Mouse (Mus musculus) heart, embryonic 13.5 days (tissue): Measurements from ENCODE around the gene Hpcal1. TPM values are rescaled to one million over a fixed set of nuclear protein-coding genes. Genes with fewer than 3 reads are reported as not detected.

Experiments
- ATAC-seq: fragments of 200-750 bp; cut with Nextera tagmentation; 2 replicates; pipeline ENCODE4 v1.8.0; 2017; ENCODE audit warnings: moderate TSS enrichment; ENCODE audit not compliant: insufficient number of reproducible peaks, low FRiP score, low TSS enrichment; ENCODE audit errors: extremely low read depth
- H3K27ac ChIP-seq: fragments of 300-500 bp; sonication (generic); replicated peaks from 2 replicates; pipeline ENCODE4 v1.5.1; 2015; ENCODE audit warnings: moderate library complexity, mild to moderate bottlenecking, inconsistent platforms
- H3K27me3 ChIP-seq: fragments of 300-500 bp; sonication (generic); replicated peaks from 2 replicates; pipeline ENCODE4 v1.6.1; 2015; ENCODE audit warnings: mild to moderate bottlenecking, inconsistent platforms
- H3K36me3 ChIP-seq: fragments of 300-500 bp; sonication (generic); 2 replicates; pipeline ENCODE4 v1.6.1; 2015; ENCODE audit warnings: mild to moderate bottlenecking, inconsistent platforms
- H3K4me1 ChIP-seq: fragments of 300-500 bp; sonication (generic); 2 replicates; pipeline ENCODE4 v1.6.1; 2015; ENCODE audit warnings: inconsistent platforms
- H3K4me2 ChIP-seq: fragments of 300-500 bp; sonication (generic); 2 replicates; pipeline ENCODE4 v1.6.1; 2015; ENCODE audit warnings: inconsistent platforms, mild to moderate bottlenecking, moderate library complexity
- H3K4me3 ChIP-seq: fragments of 300-500 bp; sonication (generic); 2 replicates; pipeline ENCODE4 v1.5.1; 2015; ENCODE audit warnings: moderate library complexity, mild to moderate bottlenecking, inconsistent platforms
- H3K9ac ChIP-seq: fragments of 300-500 bp; sonication (generic); 2 replicates; pipeline ENCODE4 v1.6.1; 2015; ENCODE audit warnings: inconsistent platforms, mild to moderate bottlenecking, moderate library complexity
- H3K9me3 ChIP-seq: fragments of 300-500 bp; sonication (generic); 2 replicates; pipeline ENCODE4 v1.6.1; 2016; ENCODE audit warnings: inconsistent platforms
- WGBS: fragments of 180-500 bp; shearing (Covaris S2); methylation state at CpG from one replicate; pipeline ENCODE4 v1.1.7; 2015; ENCODE audit warnings: mixed read lengths; 5-methylcytosine and 5-hydroxymethylcytosine counted together
- polyA plus RNA-seq: library from polyadenylated mRNA; unstranded; fragments of >200 nt; fragmentation: Nextera tagmentation; extraction: Ambion mirVana; gene quantifications from 2 replicates; pipeline ENCODE4 v1.2.1, GENCODE M21; 2015

The Hpcal1 gene
- polyA plus RNA-seq, 1 experiment from 2014 or later, result 22.7 TPM

- Histone ChIP-seq H3K27ac (no peak overlapping the region), H3K36me3 (no peaks in the 10 kb centered on the region), H3K4me2 (no peak overlapping the region), H3K27me3 (no peaks in the 10 kb centered on the region), H3K4me1 (peaks cover 14% of the 10 kb centered on the region), H3K9ac (no peak overlapping the region), H3K9me3 (no peaks in the 10 kb centered on the region), H3K4me3 (no peak overlapping the region)
- WGBS, result 74% methylated on average over 6 of the region's 6 CpGs
- ATAC-seq, result no peak
These were observed 27.5 kb downstream of the Hpcal1 start for GRCm38 (mm10) chr12:17718146-17718545.

DNA sequence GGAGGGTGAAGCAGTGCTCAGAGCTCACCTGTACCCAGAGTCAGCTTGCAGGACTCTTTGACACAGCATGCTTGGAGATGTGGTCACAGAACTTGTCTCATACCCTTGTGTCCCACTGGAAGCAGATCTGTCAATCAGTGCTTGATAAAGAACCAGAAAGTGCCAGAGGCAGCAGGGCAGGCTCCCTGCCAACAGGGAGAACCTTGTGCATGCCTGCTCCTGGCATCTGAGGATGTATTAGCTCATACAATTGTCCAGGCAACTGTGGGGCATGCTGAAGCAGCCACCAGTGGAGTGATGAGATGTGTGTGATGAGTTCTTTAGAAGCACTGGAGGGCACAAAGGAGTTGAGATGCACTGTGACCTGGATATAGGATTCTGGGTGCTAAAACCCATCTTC, 30.4 kb downstream of the Hpcal1 start:
- H3K27me3 ChIP-seq, result no peaks in the 10 kb centered on the region
- H3K4me3 ChIP-seq, result no peak overlapping the region
- no peak overlapping the region for H3K27ac ChIP-seq
- peaks cover 38% of the 10 kb centered on the region for H3K4me1 ChIP-seq
- no peaks in the 10 kb centered on the region for H3K9me3 ChIP-seq
- H3K36me3 ChIP-seq, result no peaks in the 10 kb centered on the region
- no peak for ATAC-seq
- no peak overlapping the region for H3K4me2 ChIP-seq
- H3K9ac ChIP-seq, result no peak overlapping the region

DNA sequence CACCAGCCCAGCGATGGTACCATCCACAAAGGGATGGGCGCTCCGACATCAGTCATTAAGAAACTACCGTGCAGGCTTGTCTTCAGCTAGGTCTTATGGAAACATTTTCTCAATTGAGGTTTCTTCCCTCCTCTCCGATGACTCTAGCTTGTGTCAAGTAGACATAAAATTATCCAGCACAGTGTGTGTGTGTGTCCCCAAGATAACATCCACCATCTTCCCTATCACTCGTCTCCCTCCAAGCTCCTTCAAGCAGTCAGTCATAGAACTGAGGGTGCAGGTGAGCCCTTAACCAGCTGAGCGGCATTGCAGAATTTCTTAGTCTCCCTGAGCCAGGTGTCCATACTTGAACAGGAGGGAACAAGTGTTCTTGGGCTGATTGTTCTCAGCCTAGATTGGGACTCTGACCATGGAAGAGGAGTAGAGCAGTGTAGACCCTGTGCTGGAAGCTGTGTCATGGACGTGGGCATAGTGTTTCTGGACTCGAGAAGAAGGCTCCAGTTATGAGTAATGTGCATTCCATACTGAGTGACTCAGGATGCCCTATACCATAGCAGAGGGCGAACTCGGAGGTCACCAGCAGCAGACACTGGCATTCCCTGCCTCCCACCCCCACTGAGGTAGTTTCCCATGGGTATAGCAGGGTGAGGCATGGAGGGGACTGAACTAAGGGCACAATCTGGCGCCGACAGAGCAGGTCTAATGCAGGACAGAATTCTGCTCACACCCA, 32.0 kb downstream of the Hpcal1 start:
- no peak for ATAC-seq
- Histone ChIP-seq H3K4me2 (no peak overlapping the region), H3K9me3 (no peaks in the 10 kb centered on the region), H3K36me3 (no peaks in the 10 kb centered on the region), H3K4me3 (no peak overlapping the region), H3K9ac (no peak overlapping the region), H3K27me3 (no peaks in the 10 kb centered on the region), H3K4me1 (peaks cover 53% of the 10 kb centered on the region), H3K27ac (no peak overlapping the region)
- WGBS, result 81% methylated on average over 13 of the region's 13 CpGs

- ATAC-seq, result no peak
- H3K9me3 ChIP-seq, result no peaks in the 10 kb centered on the region
- no peak overlapping the region for H3K9ac ChIP-seq
- H3K36me3 ChIP-seq, result no peaks in the 10 kb centered on the region
- H3K27ac ChIP-seq, result no peak overlapping the region
- no peaks in the 10 kb centered on the region for H3K27me3 ChIP-seq
- H3K4me1 ChIP-seq, result peaks cover 58% of the 10 kb centered on the region
- H3K4me3 ChIP-seq, result no peak overlapping the region
- 79% methylated on average over 1 of the region's 1 CpGs for WGBS
- no peak overlapping the region for H3K4me2 ChIP-seq
These were observed 32.5 kb downstream of the Hpcal1 start for GRCm38 (mm10) chr12:17723182-17723570.

GRCm38 (mm10) chr12:17723999-17724398, 33.3 kb downstream of the Hpcal1 start:
- peak overlapping the region; percentile 16; the same call in 1 of the 2 replicates for H3K27ac ChIP-seq
- ATAC-seq, result no peak
- H3K4me1 ChIP-seq, result peaks cover 64% of the 10 kb centered on the region

GRCm38 (mm10) chr12:17724412-17725090, 33.9 kb downstream of the Hpcal1 start:
- H3K4me3 ChIP-seq, result no peak overlapping the region
- 49% methylated on average over 3 of the region's 3 CpGs for WGBS
- H3K9me3 ChIP-seq, result no peaks in the 10 kb centered on the region
- peak overlapping the region; percentile 16 for H3K27ac ChIP-seq
- H3K4me2 ChIP-seq, result no peak overlapping the region
- ATAC-seq, result no peak
- H3K9ac ChIP-seq, result no peak overlapping the region
- peaks cover 67% of the 10 kb centered on the region for H3K4me1 ChIP-seq
- H3K27me3 ChIP-seq, result no peaks in the 10 kb centered on the region
- H3K36me3 ChIP-seq, result no peaks in the 10 kb centered on the region

More at GRCm38 (mm10) chr12:17723999-17724398, 33.3 kb downstream of the Hpcal1 start:
- Histone ChIP-seq H3K4me3 (no peak overlapping the region), H3K4me2 (no peak overlapping the region), H3K9me3 (no peaks in the 10 kb centered on the region), H3K36me3 (no peaks in the 10 kb centered on the region), H3K27me3 (no peaks in the 10 kb centered on the region), H3K9ac (no peak overlapping the region)
- WGBS, result 55% methylated on average over 6 of the region's 6 CpGs

GRCm38 (mm10) chr12:17725592-17725991, 34.9 kb downstream of the Hpcal1 start:
- H3K4me1 ChIP-seq, result peaks cover 69% of the 10 kb centered on the region
- H3K9ac ChIP-seq, result no peak overlapping the region
- no peak overlapping the region for H3K4me2 ChIP-seq
- no peaks in the 10 kb centered on the region for H3K36me3 ChIP-seq
- no peak overlapping the region for H3K4me3 ChIP-seq
- no peak overlapping the region for H3K27ac ChIP-seq
- no peaks in the 10 kb centered on the region for H3K9me3 ChIP-seq
- no peaks in the 10 kb centered on the region for H3K27me3 ChIP-seq
- no peak for ATAC-seq
- WGBS, result 46% methylated on average over 6 of the region's 6 CpGs

- WGBS, result 71% methylated on average over 10 of the region's 10 CpGs
- Histone ChIP-seq H3K4me1 (peaks cover 63% of the 10 kb centered on the region), H3K27ac (no peak overlapping the region), H3K9ac (no peak overlapping the region), H3K4me3 (no peak overlapping the region), H3K36me3 (no peaks in the 10 kb centered on the region), H3K9me3 (no peaks in the 10 kb centered on the region), H3K4me2 (no peak overlapping the region), H3K27me3 (no peaks in the 10 kb centered on the region)
- ATAC-seq, result no peak
These were observed 36.1 kb downstream of the Hpcal1 start for GRCm38 (mm10) chr12:17726576-17727320.

DNA sequence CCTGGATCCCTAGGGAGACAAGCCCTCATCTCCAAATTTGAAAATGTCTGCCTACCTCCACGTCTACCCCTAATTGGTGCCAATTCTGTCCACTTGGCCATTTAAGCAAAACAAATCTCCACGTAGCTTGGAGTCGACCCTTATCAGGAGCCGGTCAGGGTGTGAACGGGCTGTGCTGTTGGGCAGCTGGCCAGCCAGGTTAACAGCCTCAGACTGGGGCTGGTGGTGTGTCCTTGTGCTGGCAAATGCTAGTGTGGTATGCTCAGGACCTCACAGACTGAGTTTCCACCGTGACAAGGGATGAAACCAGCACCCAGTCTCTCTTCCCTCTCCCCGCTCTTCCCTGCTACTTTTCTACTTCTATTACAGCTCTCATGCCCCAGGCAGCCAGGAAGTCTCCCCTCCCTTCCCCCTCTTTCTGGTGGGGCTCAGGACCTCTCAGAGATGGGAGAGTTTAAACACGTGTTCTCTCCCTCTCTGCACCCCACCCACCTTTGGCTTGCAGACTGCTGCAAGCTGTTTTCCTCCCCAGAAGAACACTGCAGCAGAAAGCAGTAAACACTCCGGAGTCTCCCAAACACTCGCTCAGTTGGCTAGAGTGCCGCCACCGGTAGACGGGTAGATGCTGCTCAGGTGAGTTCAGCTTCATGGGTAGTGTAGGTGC, 37.2 kb downstream of the Hpcal1 start:
- no peak; the same call in 1 of the 2 replicates for ATAC-seq
- no peaks in the 10 kb centered on the region for H3K9me3 ChIP-seq
- no peak overlapping the region for H3K4me3 ChIP-seq
- H3K27me3 ChIP-seq, result no peaks in the 10 kb centered on the region
- H3K36me3 ChIP-seq, result no peaks in the 10 kb centered on the region
- peak overlapping the region; percentile 13 for H3K27ac ChIP-seq
- H3K9ac ChIP-seq, result peak overlapping the region; percentile 13; the same call in 1 of the 2 replicates
- 41% methylated on average over 13 of the region's 13 CpGs for WGBS
- H3K4me1 ChIP-seq, result peaks cover 64% of the 10 kb centered on the region
- H3K4me2 ChIP-seq, result peak overlapping the region; percentile 13; the same call in 1 of the 2 replicates

GRCm38 (mm10) chr12:17729211-17729900, 38.7 kb downstream of the Hpcal1 start:
- ATAC-seq, result no peak
- Histone ChIP-seq H3K4me1 (peaks cover 71% of the 10 kb centered on the region), H3K4me2 (no peak overlapping the region), H3K27me3 (no peaks in the 10 kb centered on the region), H3K9ac (no peak overlapping the region), H3K9me3 (no peaks in the 10 kb centered on the region), H3K4me3 (no peak overlapping the region), H3K27ac (no peak overlapping the region), H3K36me3 (no peaks in the 10 kb centered on the region)
- 77% methylated on average over 13 of the region's 13 CpGs for whole genome bisulfite sequencing
